Mouse (Mus musculus) hematopoietic stem cell, adult 5-6 weeks (primary cell): ENCODE data around the gene Trem2. TPM values are rescaled to one million over a fixed set of nuclear protein-coding genes. Genes with fewer than 3 reads are reported as not detected.
A peak's percentile ranks its signal among the peaks of the same experiment; 100 is the strongest.

Source experiments
- ATAC-seq, 2 experiments: fragments of 125-278 bp in 1 of 2; replicated peaks in 1 of 2; 2 replicates each; pipeline ENCODE4 v1.8.0; 2016 to 2017; ENCODE audit warnings: inconsistent platforms in 2 of 2, mild to moderate bottlenecking in 2 of 2, moderate number of reproducible peaks in 2 of 2, low read depth in 1 of 2, moderate TSS enrichment in 1 of 2; ENCODE audit not compliant: low FRiP score in 2 of 2, poor library complexity in 2 of 2, severe bottlenecking in 2 of 2, insufficient read depth in 1 of 2, low TSS enrichment in 1 of 2
- total RNA-seq: library from RNA; stranded (forward); fragments of 172-1452, 232-1000 nt; gene quantifications from 2 replicates; pipeline ENCODE4 v1.2.3, GENCODE M21; 2017

Gene Trem2
- total RNA-seq = not detected in 2 replicates

DNA sequence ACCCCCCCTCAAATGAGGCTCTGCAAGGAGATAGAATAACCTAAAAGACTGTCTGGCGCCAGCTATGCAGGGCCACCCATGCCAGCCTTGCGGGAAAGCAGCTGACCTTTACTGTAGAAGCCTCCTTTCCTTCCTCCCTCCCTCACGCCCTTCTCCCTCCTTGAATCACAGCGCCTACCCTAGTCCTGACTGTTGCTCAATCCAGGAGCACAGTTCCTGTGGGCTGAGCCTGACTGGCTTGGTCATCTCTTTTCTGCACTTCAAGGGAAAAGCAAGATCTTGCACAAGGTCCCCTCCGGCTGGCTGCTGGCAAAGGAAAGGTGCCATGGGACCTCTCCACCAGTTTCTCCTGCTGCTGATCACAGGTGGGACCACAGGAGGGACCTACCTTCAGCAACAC, at the start of gene Trem2:
Gene Trem2 (plus strand): TSS at position 171 of the 400 bp plus-strand sequence.
- peak in 1 of 2 experiments; percentile 23; a peak in 1 of 4 replicates for ATAC-seq

DNA sequence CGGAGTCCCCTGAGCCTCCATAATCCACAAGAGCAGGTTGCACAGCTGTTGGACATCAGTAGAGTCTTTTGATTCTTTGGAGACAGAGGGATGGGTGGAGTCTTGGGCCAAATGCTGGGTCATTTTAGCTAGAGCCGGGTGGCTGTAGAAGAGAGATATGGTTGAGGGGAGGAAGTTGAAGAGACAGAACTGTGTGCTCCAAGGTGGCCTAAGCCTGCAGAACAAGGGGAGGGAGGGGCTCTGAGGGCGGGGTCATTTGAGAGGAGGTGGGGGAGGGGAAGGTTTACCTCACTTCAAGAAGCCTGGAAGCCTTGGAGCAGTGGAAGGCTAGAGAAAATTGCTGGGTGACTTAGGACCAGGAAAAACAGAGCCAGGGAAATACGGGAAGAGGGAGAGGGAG, 47.0 kb upstream of the Trem2 start, which contains the start of gene Treml2:
Gene Treml2 (plus strand): TSS at position 296 of the 400 bp plus-strand sequence.
- peak; percentile 29 to 49; a peak in 2 of 4 replicates for ATAC-seq

DNA sequence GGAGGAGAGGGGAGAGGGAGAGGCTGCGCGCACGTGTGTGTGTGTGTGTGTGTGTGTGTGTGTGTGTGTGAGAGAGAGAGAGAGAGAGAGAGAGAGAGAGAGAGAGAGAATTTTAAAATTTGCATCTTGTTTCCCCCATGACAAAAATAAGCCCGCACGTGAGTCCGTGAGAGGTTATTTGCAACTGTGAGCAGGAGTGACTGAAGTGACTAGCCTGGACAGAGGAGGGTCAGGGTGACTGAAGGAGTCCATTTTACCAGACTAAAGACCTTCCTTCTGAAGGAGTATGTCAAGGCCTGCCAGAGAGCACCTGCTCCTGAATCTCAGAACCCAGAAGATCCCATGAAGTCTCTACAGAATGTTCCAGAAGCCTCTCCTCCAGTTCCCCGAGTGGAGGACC, 46.4 kb upstream of the Trem2 start:
- no peak for ATAC-seq

DNA sequence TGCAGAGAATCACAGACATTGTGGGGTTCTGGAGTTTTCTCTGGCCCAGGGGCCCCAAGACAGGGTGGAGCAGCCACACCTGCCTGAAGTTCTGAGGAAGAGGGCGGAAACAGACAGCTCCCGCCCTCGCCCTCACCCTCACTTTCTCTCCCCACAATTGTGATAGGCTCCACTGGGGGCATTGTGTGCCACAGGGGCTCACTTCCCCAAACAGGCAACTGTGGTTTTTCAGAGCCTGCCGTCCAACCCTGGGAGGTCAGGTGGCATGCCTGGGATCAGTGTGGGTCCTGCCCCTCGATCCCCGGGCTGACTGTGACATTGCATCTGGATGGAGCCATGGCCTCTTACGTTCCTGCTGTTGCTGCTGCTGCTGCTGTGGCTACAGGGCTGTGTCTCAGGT, 46.0 kb upstream of the Trem2 start:
- ATAC-seq = peak; percentile 80 to 87

DNA sequence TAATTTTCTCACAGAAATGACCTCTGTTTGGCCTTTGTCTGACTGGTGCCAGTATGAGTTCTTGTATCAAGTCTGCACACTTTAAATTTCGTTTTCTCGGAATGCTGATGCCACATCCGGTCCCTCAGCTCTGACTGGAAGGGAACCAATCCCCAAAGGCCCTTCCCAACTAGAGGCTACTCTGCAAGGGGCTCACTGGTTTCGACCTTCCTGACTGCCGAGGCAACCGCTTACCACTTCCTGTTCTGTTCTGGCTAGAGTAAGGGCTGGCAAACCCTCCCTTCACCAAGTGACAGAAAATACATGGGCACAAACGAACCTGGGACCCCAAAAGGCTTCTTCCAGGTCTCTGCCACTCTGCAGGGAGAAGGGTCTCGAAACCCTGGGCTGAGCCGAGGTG, 45.3 kb upstream of the Trem2 start:
- ATAC-seq = peak; percentile 74 to 80

DNA sequence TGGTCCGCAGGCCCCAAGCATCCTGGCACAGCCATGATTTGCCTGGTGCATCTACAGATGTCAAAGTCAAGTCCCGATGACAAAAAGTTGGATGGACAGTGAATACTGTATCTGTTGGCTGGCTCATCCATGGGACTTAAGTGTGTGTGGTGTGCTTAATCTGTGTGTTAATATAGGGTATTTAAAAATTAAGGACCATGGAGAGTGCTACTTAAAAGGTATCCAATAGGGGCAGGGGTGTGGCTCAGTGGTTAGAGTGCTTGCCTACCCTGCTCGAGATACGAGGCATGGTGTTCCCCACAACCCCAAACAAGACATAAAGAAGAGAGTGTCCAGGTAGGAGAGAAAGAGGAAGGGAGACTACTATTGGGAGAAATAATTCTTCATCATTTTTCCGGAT, 44.4 kb upstream of the Trem2 start:
- ATAC-seq = no peak

DNA sequence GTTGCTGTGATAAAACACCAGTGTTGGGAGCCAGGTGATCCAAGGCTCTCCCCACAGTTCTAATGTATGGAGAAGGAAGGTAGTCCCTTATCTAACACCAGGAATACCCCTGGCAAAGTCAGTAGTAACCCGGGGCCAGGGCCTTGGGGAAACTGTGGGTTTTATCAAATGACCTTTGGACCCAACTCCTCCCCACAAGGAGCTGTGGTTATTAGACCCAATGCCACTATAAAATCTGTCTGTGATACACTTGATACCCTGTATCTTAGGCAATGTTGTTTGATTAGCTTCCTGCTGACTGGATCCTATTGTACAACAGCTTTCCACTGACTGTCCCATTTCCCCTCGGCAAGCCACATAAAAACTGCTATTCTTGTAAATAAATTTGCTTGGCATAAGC, 34.1 kb upstream of the Trem2 start:
- ATAC-seq = no peak

DNA sequence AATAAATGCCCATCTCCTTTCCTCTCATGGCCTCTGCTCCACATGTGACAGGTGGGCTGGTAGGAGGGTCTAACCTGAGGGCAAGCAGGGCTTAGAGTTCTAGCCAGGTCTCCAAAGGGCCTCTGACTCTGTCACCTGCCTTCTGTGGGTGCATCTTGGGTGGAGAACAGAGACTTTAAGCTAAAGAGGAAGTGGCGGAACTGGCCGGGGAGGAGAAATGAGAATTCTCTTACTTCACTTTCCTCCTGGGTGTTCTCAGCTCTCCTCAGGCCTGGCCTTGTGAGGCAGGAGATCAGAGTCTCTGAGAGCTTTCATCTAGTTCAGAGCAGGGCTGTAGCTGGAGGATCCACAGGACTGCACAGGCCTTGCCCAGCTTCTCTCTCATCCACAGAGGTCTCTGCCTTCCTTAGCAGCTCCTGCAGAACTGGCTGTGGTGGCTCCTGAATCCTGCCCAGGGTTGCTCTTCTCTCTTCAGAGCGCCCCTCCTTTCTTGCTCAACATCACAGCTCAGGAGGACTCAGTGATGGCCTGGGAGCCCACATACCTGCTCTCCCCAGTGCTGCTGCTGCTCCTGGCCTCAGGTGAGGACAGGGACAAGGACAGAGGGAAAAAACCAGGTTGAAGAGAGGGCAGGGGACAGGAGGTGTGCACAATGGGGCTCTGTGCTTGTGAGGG, 30.2 kb upstream of the Trem2 start, which contains the start of gene B430306N03Rik:
Gene B430306N03Rik (plus strand): TSS at position 237 of the 675 bp plus-strand sequence.
- ATAC-seq = peak; percentile 65 to 67

DNA sequence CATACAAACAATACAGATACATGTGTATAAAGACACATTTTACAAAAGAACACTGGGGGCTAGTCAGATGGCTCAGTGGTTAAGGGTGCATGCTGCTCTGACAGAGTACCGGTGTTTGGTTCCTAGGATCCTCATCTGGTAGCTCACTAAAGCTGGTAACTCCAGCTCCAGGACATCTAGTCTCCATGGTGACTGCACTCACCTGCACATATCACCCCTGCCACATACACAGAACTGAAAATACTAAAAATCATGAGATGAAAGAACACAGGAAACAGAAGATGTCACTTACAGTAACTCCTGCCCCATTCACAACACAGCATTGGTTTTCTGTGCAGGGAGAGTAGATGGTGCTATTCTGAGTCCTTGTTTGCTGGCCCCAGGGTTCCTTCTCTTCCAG, 27.5 kb upstream of the Trem2 start:
- ATAC-seq = no peak

DNA sequence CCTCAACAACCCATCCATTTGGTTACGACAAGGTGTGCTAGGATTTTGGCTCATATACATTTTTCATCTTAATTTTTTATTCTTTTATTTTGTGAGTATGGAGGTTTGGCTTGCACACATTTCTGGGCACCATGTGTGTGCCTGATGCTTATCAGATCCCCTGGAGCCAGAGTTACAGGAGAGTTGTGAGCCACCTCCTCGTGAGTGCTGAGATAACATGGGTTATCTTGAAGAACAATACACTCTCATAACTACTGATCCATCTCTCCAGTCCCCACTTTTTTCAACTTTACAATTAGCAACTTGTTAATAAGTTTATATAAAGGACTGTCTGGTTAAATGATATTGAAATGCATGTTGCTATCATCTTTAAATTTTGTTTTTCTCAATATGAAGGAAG, 24.9 kb upstream of the Trem2 start:
- no peak for ATAC-seq

DNA sequence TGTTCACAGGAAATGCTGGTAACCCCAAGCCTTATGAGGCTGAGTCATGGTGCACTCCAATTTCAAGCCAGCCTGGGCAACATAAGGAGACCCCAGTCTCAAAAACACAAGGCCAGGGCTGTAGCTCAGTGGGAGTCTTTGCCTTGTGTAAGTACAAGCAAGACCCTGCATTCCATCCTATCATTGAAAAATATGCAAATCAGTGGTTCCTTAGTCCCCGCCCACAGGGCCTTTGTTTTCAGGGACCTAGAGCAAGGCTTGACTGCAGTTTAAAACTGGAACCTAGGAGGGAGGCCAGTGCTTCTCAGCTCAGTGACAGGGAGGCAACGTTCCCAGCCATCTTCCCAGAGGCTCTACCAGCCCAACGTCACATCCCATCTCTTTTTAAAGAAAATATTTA, 23.0 kb upstream of the Trem2 start:
- no peak for ATAC-seq

DNA sequence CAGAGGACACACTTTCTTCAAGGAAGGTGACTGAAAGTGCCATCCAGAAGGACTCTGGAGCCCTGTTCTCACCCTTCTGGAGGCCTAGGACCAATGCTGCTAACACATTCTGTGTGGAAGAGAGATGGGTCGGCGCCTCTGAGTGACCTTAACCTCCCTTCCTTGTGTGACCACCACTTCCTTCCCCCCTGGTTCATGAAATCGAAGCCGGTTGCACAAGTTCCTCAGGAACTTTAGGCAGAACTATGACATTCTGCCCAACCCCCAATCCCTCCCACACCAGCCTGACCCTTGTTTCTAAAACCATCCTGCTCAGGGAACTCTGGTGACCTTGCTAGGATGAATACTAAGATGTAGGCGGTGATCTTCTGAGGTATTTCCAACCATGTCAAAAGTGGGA, 21.9 kb upstream of the Trem2 start:
- ATAC-seq = peak; percentile 67 to 81; a peak in 3 of 4 replicates

DNA sequence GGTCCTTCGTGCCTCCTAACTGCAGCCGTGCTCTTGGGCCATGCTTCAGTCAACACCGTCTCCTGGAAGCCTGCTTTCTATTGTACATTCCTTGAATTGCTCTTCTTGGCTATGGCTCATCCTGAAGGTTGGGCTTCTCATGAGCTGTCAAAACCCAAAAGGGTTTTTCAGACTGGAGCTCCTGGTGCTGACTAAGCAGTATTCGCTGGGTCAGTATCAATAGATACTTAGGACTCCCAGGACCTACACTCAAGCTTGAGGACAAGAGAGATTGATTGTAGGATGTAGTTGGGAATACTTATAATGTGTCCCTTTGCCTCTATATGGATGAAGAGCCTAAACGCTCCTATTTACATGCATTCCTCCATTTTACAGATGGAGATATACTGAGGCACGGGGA, 21.1 kb upstream of the Trem2 start:
- no peak for ATAC-seq

DNA sequence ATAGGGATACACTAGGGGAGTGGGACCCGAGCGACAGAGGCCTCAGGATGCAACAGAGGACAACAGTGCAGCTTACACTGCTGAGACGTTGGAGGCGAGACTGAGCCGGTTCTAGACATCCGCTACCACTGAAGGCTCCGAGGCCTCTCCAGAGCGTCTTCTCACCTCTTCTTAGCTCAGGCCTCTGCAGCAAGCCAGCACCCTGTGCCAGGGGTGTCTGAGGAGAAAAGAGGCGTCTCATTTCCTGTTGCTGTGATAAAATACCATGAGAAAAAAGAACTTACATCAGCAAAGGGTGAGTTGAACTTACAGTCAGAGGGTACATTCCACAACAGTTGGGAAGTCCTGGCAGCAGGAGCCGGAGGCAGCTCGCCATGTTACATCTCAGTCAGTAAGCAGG, 20.6 kb upstream of the Trem2 start:
- no peak for ATAC-seq

DNA sequence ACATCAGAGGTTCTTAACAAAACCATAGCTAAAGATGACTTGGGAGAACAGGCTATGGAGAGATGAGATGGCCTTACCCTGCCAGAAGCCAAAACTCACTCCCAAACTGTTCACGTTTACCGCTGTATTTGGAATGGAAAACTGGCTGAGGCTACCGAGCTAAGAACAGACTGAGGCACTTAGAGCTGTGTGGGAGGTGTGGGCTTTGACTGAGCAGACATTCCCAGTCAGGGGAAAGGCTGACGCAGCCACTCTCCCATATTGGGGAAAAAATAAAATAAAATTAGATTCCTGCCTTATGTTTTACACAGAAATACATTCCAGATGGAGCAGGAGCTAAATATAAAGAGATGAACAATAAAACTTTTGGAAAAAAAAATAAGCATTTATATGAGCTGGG, 19.5 kb upstream of the Trem2 start:
- no peak for ATAC-seq

DNA sequence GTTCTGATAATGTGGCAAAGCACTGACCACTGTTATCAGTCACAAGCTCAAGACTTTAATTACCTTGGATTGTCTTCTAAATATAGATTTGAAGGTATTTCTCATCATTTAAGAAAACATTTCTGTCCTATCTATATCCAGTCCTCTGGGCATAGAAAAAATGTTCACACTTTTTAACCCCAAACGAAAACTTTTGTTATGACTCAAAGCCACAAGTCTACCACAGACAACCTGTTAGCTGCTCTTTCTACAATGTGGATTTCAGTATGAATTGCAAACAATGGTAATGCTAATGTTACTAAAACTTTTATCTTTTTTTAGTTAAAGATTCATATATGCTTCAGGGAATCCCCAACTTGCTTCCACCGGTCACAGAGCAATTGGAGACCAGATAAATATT, 13.7 kb upstream of the Trem2 start:
- no peak for ATAC-seq

DNA sequence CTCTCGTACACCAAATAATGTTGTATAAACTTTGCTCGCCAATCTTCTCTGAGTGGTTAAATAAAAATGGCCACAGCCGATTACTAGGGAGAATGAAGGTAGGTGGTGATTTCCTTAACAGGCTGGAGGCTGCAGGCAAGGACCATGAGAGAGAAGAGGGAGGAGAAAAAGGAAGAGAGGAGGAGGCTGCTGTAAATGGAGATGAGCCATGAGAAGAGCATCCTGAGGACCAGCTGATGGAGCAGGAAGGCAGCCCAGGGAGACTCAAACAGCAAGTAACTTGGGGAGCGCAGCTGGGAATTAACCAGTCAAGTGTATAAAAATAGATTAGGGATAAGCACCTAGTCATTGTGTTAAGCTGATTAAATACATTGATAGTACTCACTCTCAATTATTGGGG, 12.0 kb upstream of the Trem2 start:
- no peak for ATAC-seq

DNA sequence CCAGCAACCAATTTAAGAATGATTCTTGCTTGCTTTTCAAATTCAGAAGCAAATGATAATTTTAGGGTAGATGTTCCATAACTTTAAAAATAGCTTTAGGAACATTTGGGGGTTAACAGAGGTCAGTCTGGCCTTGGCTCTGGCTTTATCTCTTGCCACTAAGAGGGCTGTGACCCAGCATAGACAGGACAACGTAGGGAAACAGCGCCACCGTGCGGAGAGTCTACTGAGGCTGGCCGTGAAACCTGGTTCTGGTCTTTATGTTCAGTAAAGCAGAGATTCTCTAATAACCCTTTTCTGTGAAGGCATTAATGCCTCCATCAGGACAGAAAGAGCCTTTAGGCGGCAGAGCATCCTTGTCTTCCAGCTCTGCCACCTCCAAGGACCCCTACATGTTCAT, 9.3 kb upstream of the Trem2 start:
- ATAC-seq = peak; percentile 77 to 92

DNA sequence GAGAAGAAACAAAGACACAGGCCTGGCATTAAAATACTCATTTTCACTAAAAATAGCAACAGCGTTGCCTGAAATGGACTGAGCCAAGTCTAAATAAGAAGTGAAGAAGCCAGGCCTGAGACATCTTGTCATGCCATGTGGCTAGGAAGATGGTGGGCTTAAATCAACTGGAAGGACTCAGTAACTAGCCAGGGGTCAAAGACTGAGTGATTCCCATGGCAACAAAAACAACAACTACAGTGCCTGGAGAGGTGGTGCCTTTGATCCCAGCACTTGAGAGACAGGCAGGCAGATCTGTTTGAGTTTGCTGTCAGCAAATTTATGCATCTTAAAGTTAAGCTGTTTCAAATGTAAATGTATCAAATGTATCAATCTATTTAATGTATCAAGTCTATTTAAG, 5.9 kb upstream of the Trem2 start:
- ATAC-seq = no peak
